Mouse (Mus musculus) neural tube, embryonic 11.5 days (tissue): ENCODE measurements around the gene 1700015G11Rik. TPM values are rescaled to one million over a fixed set of nuclear protein-coding genes. Genes with fewer than 3 reads are reported as not detected.
A peak's percentile ranks its signal among the peaks of the same experiment; 100 is the strongest.

ENCODE experiments used
- ATAC-seq: fragments of 200-750 bp; cut with Nextera tagmentation; 2 replicates; pipeline ENCODE4 v1.8.0; 2017; ENCODE audit warnings: moderate number of reproducible peaks, mild to moderate bottlenecking, moderate TSS enrichment, moderate library complexity; ENCODE audit not compliant: insufficient read depth, low FRiP score, low TSS enrichment
- DNase-seq: peaks from one replicate; pipeline ENCODE4 v3.0.0-alpha.2; 2015; ENCODE audit warnings: low spot score
- H3K27ac ChIP-seq: fragments of 300-500 bp; sonication (generic); 2 replicates; pipeline ENCODE4 v1.5.1; 2014; ENCODE audit warnings: low read depth, mild to moderate bottlenecking, low read length
- H3K27me3 ChIP-seq: fragments of 300-500 bp; sonication (generic); 2 replicates; pipeline ENCODE4 v1.6.1; 2014; ENCODE audit warnings: mild to moderate bottlenecking, low read length, mixed read lengths; ENCODE audit not compliant: control insufficient read depth, insufficient read depth
- H3K36me3 ChIP-seq: fragments of 300-500 bp; sonication (generic); 2 replicates; pipeline ENCODE4 v1.6.1; 2014; ENCODE audit warnings: mild to moderate bottlenecking, low read length, moderate library complexity, mixed read lengths; ENCODE audit not compliant: control insufficient read depth, insufficient read depth
- H3K4me1 ChIP-seq: fragments of 300-500 bp; sonication (generic); 2 replicates; pipeline ENCODE4 v1.6.1; 2014; ENCODE audit warnings: low read length, mixed read lengths; ENCODE audit not compliant: control insufficient read depth, insufficient read depth
- H3K4me2 ChIP-seq: fragments of 300-500 bp; sonication (generic); 2 replicates; pipeline ENCODE4 v1.6.1; 2014; ENCODE audit warnings: low read depth, mild to moderate bottlenecking, moderate library complexity
- H3K4me3 ChIP-seq: fragments of 300-500 bp; sonication (generic); 2 replicates; pipeline ENCODE4 v1.5.1; 2014; ENCODE audit warnings: low read depth, low read length
- H3K9ac ChIP-seq: fragments of 300-500 bp; sonication (generic); 2 replicates; pipeline ENCODE4 v1.6.1; 2014; ENCODE audit warnings: mild to moderate bottlenecking, low read length
- H3K9me3 ChIP-seq: fragments of 300-500 bp; sonication (generic); 2 replicates; pipeline ENCODE4 v1.6.1; 2016; ENCODE audit warnings: low read length; ENCODE audit not compliant: control insufficient read depth
- WGBS: fragments of 180-500 bp; shearing (Covaris S2); extraction: QIAGEN DNeasy Blood & Tissue Kit; methylation state at CpG from one replicate; pipeline ENCODE4 v1.1.7; 2014; 5-methylcytosine and 5-hydroxymethylcytosine counted together
- polyA plus RNA-seq: library from polyadenylated mRNA; unstranded; fragments of >200 nt; fragmentation: Nextera tagmentation; extraction: Ambion mirVana; gene quantifications from 2 replicates; pipeline ENCODE4 v1.2.1, GENCODE M21; 2014

1700015G11Rik gene
- polyA plus RNA-seq, 1 experiment from 2014 or later = not detected

- Histone ChIP-seq H3K4me2 (no peak overlapping the region), H3K9ac (no peak overlapping the region), H3K4me1 (no peaks in the 10 kb centered on the region), H3K27ac (no peak overlapping the region), H3K36me3 (no peaks in the 10 kb centered on the region), H3K27me3 (no peaks in the 10 kb centered on the region), H3K9me3 (no peaks in the 10 kb centered on the region), H3K4me3 (no peak overlapping the region)
- ATAC-seq = no peak
- no peak for DNase-seq
- 82% methylated on average over 6 of the region's 6 CpGs for WGBS
Observed at GRCm38 (mm10) chr7:51975181-51975580, 40.3 kb downstream of the 1700015G11Rik start.

GRCm38 (mm10) chr7:51973526-51973925 lies 42.0 kb downstream of the 1700015G11Rik start:
- 0 out of 2 replicates have a peak, but pooled peaks have one; percentile 6 for ATAC-seq
- Histone ChIP-seq H3K27me3 (no peaks in the 10 kb centered on the region), H3K9ac (no peak overlapping the region), H3K4me3 (no peak overlapping the region), H3K4me2 (no peak overlapping the region), H3K36me3 (no peaks in the 10 kb centered on the region), H3K4me1 (no peaks in the 10 kb centered on the region), H3K27ac (no peak overlapping the region), H3K9me3 (no peaks in the 10 kb centered on the region)
- WGBS = 48% methylated on average over 2 of the region's 2 CpGs
- DNase-seq = no peak

- DNase-seq (no peak), ATAC-seq (peak; percentile 31; the same call in 1 of the 2 replicates)
- 64% methylated on average over 5 of the region's 5 CpGs for WGBS
Observed at GRCm38 (mm10) chr7:51973091-51973490, 42.4 kb downstream of the 1700015G11Rik start.

DNA sequence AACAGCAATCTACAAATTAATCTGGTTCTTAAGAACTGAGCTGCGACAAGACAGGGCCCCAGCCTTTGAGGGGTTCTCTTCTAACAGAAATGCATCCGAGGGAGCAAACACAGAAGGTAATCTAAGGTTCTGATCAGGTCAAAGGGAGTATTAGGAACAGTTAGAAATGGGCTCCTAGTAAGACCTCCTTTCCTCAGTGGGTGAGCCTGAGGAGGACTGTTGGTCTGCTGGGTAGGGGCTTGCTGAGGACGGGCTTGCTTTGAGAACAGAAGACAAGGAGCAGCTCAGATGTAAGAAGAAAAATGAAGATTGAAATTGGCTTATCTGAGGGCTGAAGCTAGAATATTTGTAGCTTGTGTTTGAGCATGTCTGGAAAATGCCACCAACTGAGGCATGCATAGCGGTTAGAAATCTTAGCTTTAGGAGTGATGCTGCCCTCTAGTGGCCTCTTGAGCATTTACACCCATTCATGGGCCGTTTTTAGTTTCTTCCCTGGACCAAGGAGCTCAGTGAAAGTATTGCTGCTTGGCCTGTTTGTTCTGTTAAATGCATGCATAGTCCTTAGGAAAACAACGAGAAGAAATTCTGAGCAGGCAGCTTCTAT lies 43.2 kb downstream of the 1700015G11Rik start:
- no peak overlapping the region for H3K9ac ChIP-seq
- 37% methylated on average over 6 of the region's 6 CpGs for WGBS

More at GRCm38 (mm10) chr7:51973091-51973490, 42.4 kb downstream of the 1700015G11Rik start:
- no peak overlapping the region for H3K9ac ChIP-seq
- H3K4me2 ChIP-seq = no peak overlapping the region
- no peak overlapping the region for H3K27ac ChIP-seq
- no peaks in the 10 kb centered on the region for H3K4me1 ChIP-seq
- H3K36me3 ChIP-seq = no peaks in the 10 kb centered on the region
- no peaks in the 10 kb centered on the region for H3K9me3 ChIP-seq
- no peak overlapping the region for H3K4me3 ChIP-seq
- H3K27me3 ChIP-seq = no peaks in the 10 kb centered on the region

GRCm38 (mm10) chr7:51969379-51969778 lies 46.1 kb downstream of the 1700015G11Rik start:
- H3K9me3 ChIP-seq = no peaks in the 10 kb centered on the region
- H3K4me1 ChIP-seq = no peaks in the 10 kb centered on the region
- ATAC-seq (no peak), DNase-seq (no peak)
- H3K4me3 ChIP-seq = no peak overlapping the region
- no peak overlapping the region for H3K4me2 ChIP-seq
- H3K27me3 ChIP-seq = no peaks in the 10 kb centered on the region
- H3K27ac ChIP-seq = no peak overlapping the region
- no peak overlapping the region for H3K9ac ChIP-seq
- H3K36me3 ChIP-seq = no peaks in the 10 kb centered on the region

More for the DNA sequence above, 43.2 kb downstream of the 1700015G11Rik start:
- ATAC-seq (peak; percentile 55; the same call in 1 of the 2 replicates), DNase-seq (peak; percentile 62)
- H3K27ac ChIP-seq = no peak overlapping the region
- no peak overlapping the region for H3K4me3 ChIP-seq
- no peaks in the 10 kb centered on the region for H3K36me3 ChIP-seq
- no peaks in the 10 kb centered on the region for H3K27me3 ChIP-seq
- no peak overlapping the region for H3K4me2 ChIP-seq
- H3K9me3 ChIP-seq = no peaks in the 10 kb centered on the region
- no peaks in the 10 kb centered on the region for H3K4me1 ChIP-seq

GRCm38 (mm10) chr7:51967581-51967980 lies 47.9 kb downstream of the 1700015G11Rik start:
- no peak for DNase-seq
- H3K9ac ChIP-seq = no peak overlapping the region
- H3K4me3 ChIP-seq = no peak overlapping the region
- H3K9me3 ChIP-seq = no peaks in the 10 kb centered on the region
- no peaks in the 10 kb centered on the region for H3K27me3 ChIP-seq
- no peaks in the 10 kb centered on the region for H3K4me1 ChIP-seq
- H3K27ac ChIP-seq = no peak overlapping the region
- no peaks in the 10 kb centered on the region for H3K36me3 ChIP-seq
- WGBS = 80% methylated on average over 4 of the region's 4 CpGs
- no peak for ATAC-seq
- H3K4me2 ChIP-seq = no peak overlapping the region

- Histone ChIP-seq H3K4me2 (no peak overlapping the region), H3K9me3 (no peaks in the 10 kb centered on the region), H3K27me3 (no peaks in the 10 kb centered on the region), H3K9ac (no peak overlapping the region), H3K4me1 (no peaks in the 10 kb centered on the region), H3K36me3 (no peaks in the 10 kb centered on the region), H3K4me3 (no peak overlapping the region), H3K27ac (no peak overlapping the region)
- ATAC-seq = no peak
- 93% methylated on average over 7 of the region's 7 CpGs for WGBS
- DNase-seq = no peak
Observed at GRCm38 (mm10) chr7:51964681-51965080, 50.8 kb downstream of the 1700015G11Rik start.

GRCm38 (mm10) chr7:51962219-51962952 lies 53.1 kb downstream of the 1700015G11Rik start:
- no peak overlapping the region for H3K9ac ChIP-seq
- no peaks in the 10 kb centered on the region for H3K27me3 ChIP-seq
- 62% methylated on average over 10 of the region's 10 CpGs for WGBS
- DNase-seq (no peak), ATAC-seq (no peak)
- no peaks in the 10 kb centered on the region for H3K4me1 ChIP-seq
- no peak overlapping the region for H3K4me2 ChIP-seq
- no peaks in the 10 kb centered on the region for H3K36me3 ChIP-seq
- H3K4me3 ChIP-seq = no peak overlapping the region
- no peaks in the 10 kb centered on the region for H3K9me3 ChIP-seq
- H3K27ac ChIP-seq = no peak overlapping the region
